Mouse (Mus musculus): Measurements from ENCODE around the gene Catsper4. TPM values are rescaled to one million over a fixed set of nuclear protein-coding genes. Genes with fewer than 3 reads are reported as not detected.
"Not testable (repeated sequence)": the region's sequence is repeated elsewhere in the genome, so short reads cannot be mapped to it uniquely, and the experiment has no call there.

The Catsper4 gene
- not detected in 2 replicates for polyA plus RNA-seq (2015; fragmentation: Nextera tagmentation; extraction: Ambion mirVana)

GRCm38 (mm10) chr4:134227194-134227593, at the start of gene Catsper4:
Gene Catsper4, minus strand, starts transcription at chr4:134227383.
- 74% methylated on average over 8 of the region's 8 CpGs for WGBS
- no peak within 1 kb of the TSS for H3K4me2 ChIP-seq (ENCODE audit: low read length)
- no peaks in the 10 kb centered on the region for H3K4me1 ChIP-seq (replicated peaks; ENCODE audit: control insufficient read depth, insufficient read depth, low read length)
- no peaks in the 10 kb centered on the region for H3K9me3 ChIP-seq (ENCODE audit: control insufficient read depth, low read length)
- H3K36me3 ChIP-seq (ENCODE audit: control insufficient read depth, insufficient read depth) = no peaks in the 10 kb centered on the region
- H3K9ac ChIP-seq (replicated peaks; ENCODE audit: low read depth, low read length) = no peak within 1 kb of the TSS
- no peaks in the 10 kb centered on the region for H3K27me3 ChIP-seq (replicated peaks; ENCODE audit: control insufficient read depth, insufficient read depth, low read length)
- no peak within 1 kb of the TSS for H3K4me3 ChIP-seq (replicated peaks; ENCODE audit: low read length)
- no peak within 1 kb of the TSS for H3K27ac ChIP-seq (ENCODE audit: low read length)
- no peak for ATAC-seq

DNA sequence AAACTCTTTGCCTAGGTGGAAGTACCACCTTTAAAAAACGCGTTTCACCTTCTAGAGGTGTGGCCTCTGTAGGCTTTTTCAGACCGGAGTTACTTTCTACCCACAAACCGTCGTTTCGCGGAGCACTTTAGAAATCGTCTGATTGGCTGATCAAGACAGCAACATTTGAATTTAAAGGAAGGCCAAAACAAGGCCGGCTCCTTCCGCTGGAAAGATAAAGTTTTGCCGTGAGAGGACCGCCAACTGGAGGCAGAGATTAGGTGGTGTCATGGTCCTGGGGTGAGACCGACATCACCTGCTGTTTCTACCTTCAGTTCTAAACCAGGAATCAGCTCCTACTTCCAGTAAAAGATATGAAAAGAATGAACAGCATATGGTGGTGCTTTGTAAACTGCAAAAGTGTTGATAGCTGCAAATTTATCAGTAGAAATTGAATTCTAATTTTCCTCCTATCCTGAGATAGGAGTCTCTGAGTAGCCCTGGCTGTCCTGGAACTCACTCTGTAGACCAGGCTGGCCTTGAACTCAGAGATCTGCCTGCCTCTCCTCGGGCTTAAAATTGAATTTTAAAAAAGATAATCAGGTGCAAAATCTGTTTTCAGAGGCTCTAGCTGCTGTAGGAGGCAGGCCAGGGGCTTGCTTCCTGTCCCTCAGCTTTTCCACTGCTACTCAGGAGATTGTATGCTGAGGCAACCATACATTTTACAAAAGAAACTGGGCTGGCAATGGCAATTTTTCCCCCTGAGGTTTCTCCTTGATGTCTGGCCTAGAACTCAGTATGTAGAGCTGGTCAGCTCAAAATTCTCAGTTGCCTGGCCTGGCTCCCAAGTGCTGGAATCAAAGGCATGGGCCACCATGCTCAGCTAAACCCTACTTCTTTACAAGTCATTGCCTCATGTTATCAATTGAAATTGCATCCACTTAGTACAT, 46.5 kb upstream of the Catsper4 start:
- H3K9ac ChIP-seq (replicated peaks; ENCODE audit: low read depth, low read length) = no peak overlapping the region
- no peak overlapping the region for H3K27ac ChIP-seq (ENCODE audit: low read length)
- H3K4me1 ChIP-seq (replicated peaks; ENCODE audit: control insufficient read depth, insufficient read depth, low read length) = no peaks in the 10 kb centered on the region
- H3K27me3 ChIP-seq (replicated peaks; ENCODE audit: control insufficient read depth, insufficient read depth, low read length) = no peaks in the 10 kb centered on the region
- H3K4me3 ChIP-seq (replicated peaks; ENCODE audit: low read length) = no peak overlapping the region
- peaks cover 22% of the 10 kb centered on the region for H3K36me3 ChIP-seq (ENCODE audit: control insufficient read depth, insufficient read depth)
- 9% methylated on average over 14 of the region's 14 CpGs for WGBS
- no peaks in the 10 kb centered on the region for H3K9me3 ChIP-seq (ENCODE audit: control insufficient read depth, low read length)
- no peak overlapping the region for H3K4me2 ChIP-seq (ENCODE audit: low read length)
- no peak for ATAC-seq

DNA sequence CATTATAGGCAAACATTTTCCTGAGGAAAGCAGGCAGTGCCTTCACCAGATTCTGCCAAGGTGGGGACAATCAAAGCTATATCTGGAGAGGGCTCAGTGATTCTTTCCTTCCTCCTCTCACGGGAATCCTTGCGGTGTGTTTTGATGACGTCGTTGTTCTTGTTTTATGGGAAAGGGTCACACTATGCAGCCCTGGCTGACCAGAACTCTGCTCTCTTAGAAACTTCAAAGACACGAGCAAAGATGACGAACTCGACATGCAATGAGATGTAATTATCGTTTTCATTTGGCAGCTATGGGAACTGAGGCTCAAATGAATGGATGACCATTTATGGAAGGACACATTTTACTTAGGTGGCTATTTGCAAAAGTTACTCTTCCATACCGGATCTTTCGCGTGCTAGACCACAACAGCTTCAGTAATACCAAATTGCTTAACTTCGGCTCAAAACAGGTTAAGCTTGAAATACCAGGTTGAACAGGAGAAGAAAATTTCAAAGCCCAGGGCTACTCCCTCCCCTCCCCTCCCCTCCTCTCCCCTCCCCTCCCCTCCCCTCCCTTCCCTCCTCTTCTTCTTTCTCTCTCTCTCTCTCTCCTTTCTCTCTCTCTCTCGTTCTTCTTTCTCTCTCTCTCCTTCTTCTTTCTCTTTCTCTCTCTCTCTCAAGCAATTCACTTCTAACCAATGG, 45.7 kb upstream of the Catsper4 start:
- Histone ChIP-seq H3K27ac (ENCODE audit: low read length) (no peak overlapping the region), H3K9me3 (ENCODE audit: control insufficient read depth, low read length) (no peaks in the 10 kb centered on the region), H3K9ac (replicated peaks; ENCODE audit: low read depth, low read length) (no peak overlapping the region), H3K27me3 (replicated peaks; ENCODE audit: control insufficient read depth, insufficient read depth, low read length) (no peaks in the 10 kb centered on the region), H3K4me3 (replicated peaks; ENCODE audit: low read length) (no peak overlapping the region), H3K4me1 (replicated peaks; ENCODE audit: control insufficient read depth, insufficient read depth, low read length) (no peaks in the 10 kb centered on the region), H3K4me2 (ENCODE audit: low read length) (no peak overlapping the region), H3K36me3 (ENCODE audit: control insufficient read depth, insufficient read depth) (peaks cover 16% of the 10 kb centered on the region)
- ATAC-seq = no peak
- WGBS = 34% methylated on average over 12 of the region's 13 CpGs

GRCm38 (mm10) chr4:134271979-134272378, 44.8 kb upstream of the Catsper4 start:
- Histone ChIP-seq H3K9ac (replicated peaks; ENCODE audit: low read depth, low read length) (no peak overlapping the region), H3K9me3 (ENCODE audit: control insufficient read depth, low read length) (no peaks in the 10 kb centered on the region), H3K4me3 (replicated peaks; ENCODE audit: low read length) (no peak overlapping the region), H3K27me3 (replicated peaks; ENCODE audit: control insufficient read depth, insufficient read depth, low read length) (no peaks in the 10 kb centered on the region), H3K4me2 (ENCODE audit: low read length) (no peak overlapping the region), H3K36me3 (ENCODE audit: control insufficient read depth, insufficient read depth) (peaks cover 8% of the 10 kb centered on the region), H3K27ac (ENCODE audit: low read length) (no peak overlapping the region), H3K4me1 (replicated peaks; ENCODE audit: control insufficient read depth, insufficient read depth, low read length) (no peaks in the 10 kb centered on the region)
- ATAC-seq = no peak
- 83% methylated on average over 7 of the region's 7 CpGs for WGBS

- not testable (repeated sequence) for H3K9me3 ChIP-seq (ENCODE audit: control insufficient read depth, low read length); ATAC-seq; H3K9ac ChIP-seq (replicated peaks; ENCODE audit: low read depth, low read length); H3K36me3 ChIP-seq (ENCODE audit: control insufficient read depth, insufficient read depth); H3K4me1 ChIP-seq (replicated peaks; ENCODE audit: control insufficient read depth, insufficient read depth, low read length); H3K27ac ChIP-seq (ENCODE audit: low read length); H3K4me3 ChIP-seq (replicated peaks; ENCODE audit: low read length); H3K27me3 ChIP-seq (replicated peaks; ENCODE audit: control insufficient read depth, insufficient read depth, low read length); H3K4me2 ChIP-seq (ENCODE audit: low read length)
Observed at GRCm38 (mm10) chr4:134269622-134270021, 42.4 kb upstream of the Catsper4 start.

DNA sequence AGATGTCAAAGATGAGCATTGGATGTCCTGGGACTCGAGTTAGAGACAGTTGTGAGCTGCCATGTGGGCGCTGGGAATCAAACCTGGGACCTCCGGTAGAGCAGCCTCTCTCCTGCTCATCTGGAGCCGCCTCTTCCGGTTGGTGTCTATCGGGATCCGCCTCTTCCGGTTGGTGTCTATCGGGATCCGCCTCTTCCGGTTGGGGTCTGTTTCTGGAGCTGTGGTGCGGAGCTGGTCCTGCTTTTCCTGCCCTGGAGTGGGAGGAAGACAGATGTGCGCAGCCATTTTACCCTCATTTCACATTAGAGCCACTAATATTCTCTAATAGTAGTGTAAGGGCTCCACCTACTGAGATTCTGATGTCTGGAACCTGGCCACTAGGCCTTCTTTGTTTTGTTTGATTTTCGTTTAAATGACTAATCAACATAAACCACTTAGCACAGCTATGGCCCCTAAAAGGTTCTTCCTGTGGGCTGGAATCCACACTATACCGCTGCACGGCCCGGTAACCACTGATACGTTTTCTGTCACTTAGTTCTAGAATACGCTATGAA, 41.0 kb upstream of the Catsper4 start:
- Histone ChIP-seq H3K9ac (replicated peaks; ENCODE audit: low read depth, low read length) (no peak overlapping the region), H3K27me3 (replicated peaks; ENCODE audit: control insufficient read depth, insufficient read depth, low read length) (no peaks in the 10 kb centered on the region), H3K4me1 (replicated peaks; ENCODE audit: control insufficient read depth, insufficient read depth, low read length) (no peaks in the 10 kb centered on the region), H3K4me2 (ENCODE audit: low read length) (no peak overlapping the region), H3K4me3 (replicated peaks; ENCODE audit: low read length) (no peak overlapping the region), H3K36me3 (ENCODE audit: control insufficient read depth, insufficient read depth) (no peaks in the 10 kb centered on the region), H3K9me3 (ENCODE audit: control insufficient read depth, low read length) (no peaks in the 10 kb centered on the region), H3K27ac (ENCODE audit: low read length) (no peak overlapping the region)
- ATAC-seq = no peak
- 84% methylated on average over 19 of the region's 19 CpGs for WGBS

- no peaks in the 10 kb centered on the region for H3K9me3 ChIP-seq (ENCODE audit: control insufficient read depth, low read length)
- no peak overlapping the region for H3K9ac ChIP-seq (replicated peaks; ENCODE audit: low read depth, low read length)
- H3K4me1 ChIP-seq (replicated peaks; ENCODE audit: control insufficient read depth, insufficient read depth, low read length) = no peaks in the 10 kb centered on the region
- no peaks in the 10 kb centered on the region for H3K27me3 ChIP-seq (replicated peaks; ENCODE audit: control insufficient read depth, insufficient read depth, low read length)
- no peak overlapping the region for H3K27ac ChIP-seq (ENCODE audit: low read length)
- H3K36me3 ChIP-seq (ENCODE audit: control insufficient read depth, insufficient read depth) = no peaks in the 10 kb centered on the region
- H3K4me2 ChIP-seq (ENCODE audit: low read length) = no peak overlapping the region
- WGBS = 70% methylated on average over 9 of the region's 9 CpGs
- ATAC-seq = no peak
- no peak overlapping the region for H3K4me3 ChIP-seq (replicated peaks; ENCODE audit: low read length)
Observed at GRCm38 (mm10) chr4:134265860-134266585, 38.8 kb upstream of the Catsper4 start.

DNA sequence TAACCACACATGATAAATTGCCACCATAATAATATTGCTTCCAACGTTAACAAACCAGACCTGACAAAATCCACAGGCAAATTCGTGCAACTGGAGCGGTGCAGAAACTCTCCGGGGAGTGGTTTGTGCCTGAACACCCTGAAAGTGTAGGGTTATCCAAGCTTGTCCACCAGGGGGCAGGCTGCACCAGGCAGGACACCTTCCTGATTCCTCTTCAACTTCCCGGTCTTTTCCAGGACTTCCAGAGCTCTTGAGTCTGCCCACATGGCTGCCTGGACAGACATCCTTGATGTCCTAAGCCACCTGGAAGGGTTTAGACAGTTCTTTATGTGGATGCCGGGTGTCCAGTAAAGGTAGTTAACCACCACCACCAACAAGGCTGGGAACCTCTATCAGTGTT, 36.0 kb upstream of the Catsper4 start:
- WGBS = 41% methylated on average over 6 of the region's 6 CpGs
- no peak for ATAC-seq
- Histone ChIP-seq H3K9me3 (ENCODE audit: control insufficient read depth, low read length) (no peaks in the 10 kb centered on the region), H3K27ac (ENCODE audit: low read length) (no peak overlapping the region), H3K9ac (replicated peaks; ENCODE audit: low read depth, low read length) (no peak overlapping the region), H3K4me2 (ENCODE audit: low read length) (no peak overlapping the region), H3K27me3 (replicated peaks; ENCODE audit: control insufficient read depth, insufficient read depth, low read length) (no peaks in the 10 kb centered on the region), H3K4me3 (replicated peaks; ENCODE audit: low read length) (no peak overlapping the region), H3K4me1 (replicated peaks; ENCODE audit: control insufficient read depth, insufficient read depth, low read length) (no peaks in the 10 kb centered on the region), H3K36me3 (ENCODE audit: control insufficient read depth, insufficient read depth) (no peaks in the 10 kb centered on the region)

DNA sequence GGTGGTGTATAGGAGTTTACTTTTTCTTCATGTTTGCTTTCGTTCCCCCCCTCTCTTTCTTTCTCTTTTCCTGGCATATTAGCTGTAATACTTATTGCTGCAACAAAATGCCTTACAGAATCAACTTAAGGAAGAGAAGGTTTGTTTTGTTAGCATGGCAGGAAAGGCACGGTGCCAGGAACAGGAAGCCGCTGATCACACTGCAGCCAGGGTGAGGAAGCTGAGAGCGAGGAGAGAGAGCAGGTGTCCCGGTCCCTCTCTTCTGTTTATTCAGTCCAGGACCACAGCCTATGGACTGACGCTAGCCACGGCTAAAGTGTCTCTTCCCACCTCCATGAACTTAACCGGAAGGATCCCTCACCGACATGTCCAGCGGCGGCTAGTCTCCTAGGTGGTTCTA, 31.2 kb upstream of the Catsper4 start:
- Histone ChIP-seq H3K4me3 (replicated peaks; ENCODE audit: low read length) (no peak overlapping the region), H3K4me2 (ENCODE audit: low read length) (no peak overlapping the region), H3K9me3 (ENCODE audit: control insufficient read depth, low read length) (no peaks in the 10 kb centered on the region), H3K9ac (replicated peaks; ENCODE audit: low read depth, low read length) (no peak overlapping the region), H3K4me1 (replicated peaks; ENCODE audit: control insufficient read depth, insufficient read depth, low read length) (peaks cover 6% of the 10 kb centered on the region), H3K36me3 (ENCODE audit: control insufficient read depth, insufficient read depth) (no peaks in the 10 kb centered on the region), H3K27ac (ENCODE audit: low read length) (no peak overlapping the region), H3K27me3 (replicated peaks; ENCODE audit: control insufficient read depth, insufficient read depth, low read length) (peaks cover 20% of the 10 kb centered on the region)
- 60% methylated on average over 11 of the region's 11 CpGs for WGBS
- no peak for ATAC-seq
